Mouse (Mus musculus): ENCODE results near the gene Ccdc71.
A peak's percentile ranks its signal among the peaks of the same experiment; 100 is the strongest.

DNA sequence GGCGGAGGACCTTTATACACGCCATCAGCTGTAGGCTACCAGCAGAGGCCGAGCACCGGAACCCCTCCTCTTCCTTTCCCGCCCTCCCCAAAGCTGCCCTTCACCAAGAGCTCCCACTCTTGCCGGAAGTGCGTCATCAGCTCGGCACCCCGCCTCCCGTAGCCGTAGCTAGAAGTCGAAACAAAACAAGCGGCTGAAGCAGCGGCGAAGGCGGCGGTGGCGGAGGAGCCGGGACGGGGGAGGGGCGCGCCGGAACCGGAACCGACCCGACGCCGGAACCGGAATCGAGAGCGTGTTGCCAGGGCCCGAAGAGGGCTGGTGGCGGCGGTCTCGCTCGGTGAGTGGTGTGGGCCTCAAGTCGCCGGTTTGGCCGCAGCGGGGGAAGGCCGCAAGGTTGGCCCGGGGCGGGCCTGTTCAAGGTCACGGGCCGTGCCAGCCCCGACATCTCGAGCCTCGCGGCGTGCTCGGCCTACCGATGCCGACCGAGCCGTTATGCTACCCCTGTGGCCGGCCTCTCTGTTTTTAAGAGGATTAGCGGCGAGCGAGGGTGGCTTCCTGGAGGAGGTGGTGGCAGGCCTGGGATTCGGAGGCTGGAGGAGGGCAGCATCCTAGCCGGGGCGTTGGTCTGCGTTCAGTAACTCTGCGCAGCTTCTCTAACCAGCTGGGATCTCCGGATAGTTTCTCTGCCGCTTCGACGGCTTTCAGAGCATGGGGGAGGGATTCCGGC is 30.4 kb downstream of the Ccdc71 start, which contains the start of gene Usp19:
- TF ChIP-seq CTCF (IDR thresholded peaks at IDR 0.05; ENCODE audit: borderline replicate concordance, insufficient read depth, low read depth, low read length) (no peak), POLR2A (IDR thresholded peaks at IDR 0.05; ENCODE audit: borderline replicate concordance, insufficient read depth, low read length) (peak; percentile 81; the same call in 1 of the 2 replicates)

Data from cerebellum, adult 2 months (tissue).